Mouse (Mus musculus): ENCODE results near the gene Abcc12. TPM values are rescaled to one million over a fixed set of nuclear protein-coding genes. Genes with fewer than 3 reads are reported as not detected.

Gene Abcc12
- polyA plus RNA-seq, 1 experiment from 2014 or later = 0.07 TPM

- 80% methylated on average over 3 of the region's 3 CpGs for WGBS
- no peaks in the 10 kb centered on the region for H3K4me1 ChIP-seq (ENCODE audit: control insufficient read depth, insufficient read depth, low read length)
- ATAC-seq (ENCODE audit: insufficient number of reproducible peaks, low FRiP score, low TSS enrichment, low read depth) (no peak), DNase-seq (ENCODE audit: low spot score) (no peak)
- H3K36me3 ChIP-seq (ENCODE audit: control insufficient read depth, insufficient read depth, low read length) = no peaks in the 10 kb centered on the region
- H3K4me3 ChIP-seq (ENCODE audit: low read depth, low read length) = no peak overlapping the region
- no peak overlapping the region for H3K27ac ChIP-seq (replicated peaks; ENCODE audit: low read depth, low read length)
- H3K9me3 ChIP-seq (ENCODE audit: control insufficient read depth, low read length) = no peaks in the 10 kb centered on the region
- no peak overlapping the region for H3K4me2 ChIP-seq (ENCODE audit: low read depth, severe bottlenecking)
- no peak overlapping the region for H3K9ac ChIP-seq (ENCODE audit: low read length)
- H3K27me3 ChIP-seq (ENCODE audit: control insufficient read depth, insufficient read depth, low read length) = no peaks in the 10 kb centered on the region
Measured at GRCm38 (mm10) chr8:86604676-86605075, 24.2 kb upstream of the Abcc12 start.

- no peaks in the 10 kb centered on the region for H3K27me3 ChIP-seq (ENCODE audit: control insufficient read depth, insufficient read depth, low read length)
- DNase-seq (ENCODE audit: low spot score) = no peak
- H3K9me3 ChIP-seq (ENCODE audit: control insufficient read depth, low read length) = no peaks in the 10 kb centered on the region
- H3K36me3 ChIP-seq (ENCODE audit: control insufficient read depth, insufficient read depth, low read length) = no peaks in the 10 kb centered on the region
- H3K4me2 ChIP-seq (ENCODE audit: low read depth, severe bottlenecking) = no peak overlapping the region
- H3K4me3 ChIP-seq (ENCODE audit: low read depth, low read length) = no peak overlapping the region
- ATAC-seq (ENCODE audit: insufficient number of reproducible peaks, low FRiP score, low TSS enrichment, low read depth) = no peak
- 71% methylated on average over 2 of the region's 2 CpGs for WGBS
- H3K9ac ChIP-seq (ENCODE audit: low read length) = no peak overlapping the region
- no peak overlapping the region for H3K27ac ChIP-seq (replicated peaks; ENCODE audit: low read depth, low read length)
- no peaks in the 10 kb centered on the region for H3K4me1 ChIP-seq (ENCODE audit: control insufficient read depth, insufficient read depth, low read length)
Measured at GRCm38 (mm10) chr8:86603174-86603573, 22.7 kb upstream of the Abcc12 start.

- Histone ChIP-seq H3K4me1 (ENCODE audit: control insufficient read depth, insufficient read depth, low read length) (no peaks in the 10 kb centered on the region), H3K4me3 (ENCODE audit: low read depth, low read length) (no peak overlapping the region), H3K27ac (replicated peaks; ENCODE audit: low read depth, low read length) (no peak overlapping the region), H3K36me3 (ENCODE audit: control insufficient read depth, insufficient read depth, low read length) (no peaks in the 10 kb centered on the region), H3K9ac (ENCODE audit: low read length) (no peak overlapping the region), H3K4me2 (ENCODE audit: low read depth, severe bottlenecking) (no peak overlapping the region), H3K9me3 (ENCODE audit: control insufficient read depth, low read length) (no peaks in the 10 kb centered on the region), H3K27me3 (ENCODE audit: control insufficient read depth, insufficient read depth, low read length) (no peaks in the 10 kb centered on the region)
- ATAC-seq (ENCODE audit: insufficient number of reproducible peaks, low FRiP score, low TSS enrichment, low read depth) (no peak), DNase-seq (ENCODE audit: low spot score) (no peak)
- WGBS = 79% methylated on average over 3 of the region's 3 CpGs
Measured at GRCm38 (mm10) chr8:86600311-86600710, 19.8 kb upstream of the Abcc12 start.

- Histone ChIP-seq H3K36me3 (ENCODE audit: control insufficient read depth, insufficient read depth, low read length) (no peaks in the 10 kb centered on the region), H3K27me3 (ENCODE audit: control insufficient read depth, insufficient read depth, low read length) (no peaks in the 10 kb centered on the region), H3K4me3 (ENCODE audit: low read depth, low read length) (no peak overlapping the region), H3K9me3 (ENCODE audit: control insufficient read depth, low read length) (no peaks in the 10 kb centered on the region), H3K4me1 (ENCODE audit: control insufficient read depth, insufficient read depth, low read length) (no peaks in the 10 kb centered on the region), H3K27ac (replicated peaks; ENCODE audit: low read depth, low read length) (no peak overlapping the region), H3K9ac (ENCODE audit: low read length) (no peak overlapping the region), H3K4me2 (ENCODE audit: low read depth, severe bottlenecking) (no peak overlapping the region)
- 92% methylated on average over 6 of the region's 6 CpGs for WGBS
- ATAC-seq (ENCODE audit: insufficient number of reproducible peaks, low FRiP score, low TSS enrichment, low read depth) = no peak
- DNase-seq (ENCODE audit: low spot score) = no peak
Measured at GRCm38 (mm10) chr8:86599299-86599698, 18.8 kb upstream of the Abcc12 start.

- Histone ChIP-seq H3K4me1 (ENCODE audit: control insufficient read depth, insufficient read depth, low read length) (no peaks in the 10 kb centered on the region), H3K4me2 (ENCODE audit: low read depth, severe bottlenecking) (no peak overlapping the region), H3K27me3 (ENCODE audit: control insufficient read depth, insufficient read depth, low read length) (no peaks in the 10 kb centered on the region), H3K27ac (replicated peaks; ENCODE audit: low read depth, low read length) (no peak overlapping the region), H3K36me3 (ENCODE audit: control insufficient read depth, insufficient read depth, low read length) (no peaks in the 10 kb centered on the region), H3K4me3 (ENCODE audit: low read depth, low read length) (no peak overlapping the region), H3K9me3 (ENCODE audit: control insufficient read depth, low read length) (no peaks in the 10 kb centered on the region), H3K9ac (ENCODE audit: low read length) (no peak overlapping the region)
- ATAC-seq (ENCODE audit: insufficient number of reproducible peaks, low FRiP score, low TSS enrichment, low read depth) (no peak), DNase-seq (ENCODE audit: low spot score) (no peak)
- 83% methylated on average over 7 of the region's 7 CpGs for WGBS
Measured at GRCm38 (mm10) chr8:86597681-86598080, 17.2 kb upstream of the Abcc12 start.

- H3K9me3 ChIP-seq (ENCODE audit: control insufficient read depth, low read length) = no peaks in the 10 kb centered on the region
- H3K36me3 ChIP-seq (ENCODE audit: control insufficient read depth, insufficient read depth, low read length) = no peaks in the 10 kb centered on the region
- no peak overlapping the region for H3K4me2 ChIP-seq (ENCODE audit: low read depth, severe bottlenecking)
- no peaks in the 10 kb centered on the region for H3K27me3 ChIP-seq (ENCODE audit: control insufficient read depth, insufficient read depth, low read length)
- no peak overlapping the region for H3K4me3 ChIP-seq (ENCODE audit: low read depth, low read length)
- DNase-seq (ENCODE audit: low spot score) (no peak), ATAC-seq (ENCODE audit: insufficient number of reproducible peaks, low FRiP score, low TSS enrichment, low read depth) (no peak)
- H3K27ac ChIP-seq (replicated peaks; ENCODE audit: low read depth, low read length) = no peak overlapping the region
- H3K9ac ChIP-seq (ENCODE audit: low read length) = no peak overlapping the region
- 86% methylated on average over 5 of the region's 5 CpGs for WGBS
- no peaks in the 10 kb centered on the region for H3K4me1 ChIP-seq (ENCODE audit: control insufficient read depth, insufficient read depth, low read length)
Measured at GRCm38 (mm10) chr8:86595671-86596070, 15.2 kb upstream of the Abcc12 start.

- 70% methylated on average over 3 of the region's 3 CpGs for WGBS
- ATAC-seq (ENCODE audit: insufficient number of reproducible peaks, low FRiP score, low TSS enrichment, low read depth) (no peak), DNase-seq (ENCODE audit: low spot score) (no peak)
- no peak overlapping the region for H3K9ac ChIP-seq (ENCODE audit: low read length)
- no peak overlapping the region for H3K4me2 ChIP-seq (ENCODE audit: low read depth, severe bottlenecking)
- H3K9me3 ChIP-seq (ENCODE audit: control insufficient read depth, low read length) = no peaks in the 10 kb centered on the region
- no peak overlapping the region for H3K4me3 ChIP-seq (ENCODE audit: low read depth, low read length)
- H3K27ac ChIP-seq (replicated peaks; ENCODE audit: low read depth, low read length) = no peak overlapping the region
- H3K36me3 ChIP-seq (ENCODE audit: control insufficient read depth, insufficient read depth, low read length) = no peaks in the 10 kb centered on the region
- H3K27me3 ChIP-seq (ENCODE audit: control insufficient read depth, insufficient read depth, low read length) = no peaks in the 10 kb centered on the region
- H3K4me1 ChIP-seq (ENCODE audit: control insufficient read depth, insufficient read depth, low read length) = no peaks in the 10 kb centered on the region
Measured at GRCm38 (mm10) chr8:86594159-86594796, 13.8 kb upstream of the Abcc12 start.

- Histone ChIP-seq H3K9me3 (ENCODE audit: control insufficient read depth, low read length) (no peaks in the 10 kb centered on the region), H3K4me3 (ENCODE audit: low read depth, low read length) (no peak overlapping the region), H3K9ac (ENCODE audit: low read length) (no peak overlapping the region), H3K27ac (replicated peaks; ENCODE audit: low read depth, low read length) (no peak overlapping the region), H3K4me1 (ENCODE audit: control insufficient read depth, insufficient read depth, low read length) (no peaks in the 10 kb centered on the region), H3K36me3 (ENCODE audit: control insufficient read depth, insufficient read depth, low read length) (no peaks in the 10 kb centered on the region), H3K4me2 (ENCODE audit: low read depth, severe bottlenecking) (no peak overlapping the region), H3K27me3 (ENCODE audit: control insufficient read depth, insufficient read depth, low read length) (no peaks in the 10 kb centered on the region)
- DNase-seq (ENCODE audit: low spot score) (no peak), ATAC-seq (ENCODE audit: insufficient number of reproducible peaks, low FRiP score, low TSS enrichment, low read depth) (no peak)
- WGBS = 67% methylated on average over 10 of the region's 10 CpGs
Measured at GRCm38 (mm10) chr8:86593099-86593498, 12.6 kb upstream of the Abcc12 start.

- Histone ChIP-seq H3K4me2 (ENCODE audit: low read depth, severe bottlenecking) (no peak overlapping the region), H3K36me3 (ENCODE audit: control insufficient read depth, insufficient read depth, low read length) (no peaks in the 10 kb centered on the region), H3K4me3 (ENCODE audit: low read depth, low read length) (no peak overlapping the region), H3K9ac (ENCODE audit: low read length) (no peak overlapping the region), H3K27ac (replicated peaks; ENCODE audit: low read depth, low read length) (no peak overlapping the region), H3K27me3 (ENCODE audit: control insufficient read depth, insufficient read depth, low read length) (no peaks in the 10 kb centered on the region), H3K9me3 (ENCODE audit: control insufficient read depth, low read length) (no peaks in the 10 kb centered on the region), H3K4me1 (ENCODE audit: control insufficient read depth, insufficient read depth, low read length) (0 out of 2 replicates have a peak, but pooled peaks cover 2% of the 10 kb centered on the region)
- DNase-seq (ENCODE audit: low spot score) (no peak), ATAC-seq (ENCODE audit: insufficient number of reproducible peaks, low FRiP score, low TSS enrichment, low read depth) (no peak)
- WGBS = 91% methylated on average over 5 of the region's 5 CpGs
Measured at GRCm38 (mm10) chr8:86588338-86588737, 7.9 kb upstream of the Abcc12 start.

Data from limb, embryonic 11.5 days (tissue).